Mouse (Mus musculus) ES-E14 (cell line): Measurements from ENCODE around the gene Elane. TPM values are rescaled to one million over a fixed set of nuclear protein-coding genes. Genes with fewer than 3 reads are reported as not detected.

Experiments used
- DNase-seq: peaks from one replicate; pipeline ENCODE4 v3.0.0-alpha.2; 2013; ENCODE audit warnings: low read depth, low spot score
- H3K27ac ChIP-seq: 2 replicates; pipeline ENCODE4 v1.5.1; 2012; ENCODE audit warnings: low read depth, mild to moderate bottlenecking, low read length, moderate library complexity, mixed read lengths; ENCODE audit not compliant: poor library complexity, insufficient read depth, severe bottlenecking
- H3K36me3 ChIP-seq: 2 replicates; pipeline ENCODE4 v1.6.1; 2012; ENCODE audit warnings: mild to moderate bottlenecking, low read length, moderate library complexity, mixed read lengths; ENCODE audit not compliant: control insufficient read depth, poor library complexity, insufficient read depth, severe bottlenecking
- H3K4me1 ChIP-seq, 2 experiments: fragments of 150-350 bp in 1 of 2; sonication (generic) in 1 of 2; 2 replicates each; pipeline ENCODE4 v1.6.1; 2012; ENCODE audit warnings: low read length in 2 of 2, mild to moderate bottlenecking in 1 of 2, mixed read lengths in 1 of 2; ENCODE audit not compliant: control insufficient read depth in 2 of 2, insufficient read depth in 2 of 2, poor library complexity in 1 of 2
- H3K4me3 ChIP-seq, 2 experiments: fragments of 150-350 bp in 1 of 2; sonication (generic) in 1 of 2; 2 replicates each; pipeline ENCODE4 v1.5.1; 2012; ENCODE audit warnings: low read length in 2 of 2, low read depth in 1 of 2, mild to moderate bottlenecking in 1 of 2, mixed read lengths in 1 of 2; ENCODE audit not compliant: insufficient read depth in 1 of 2, poor library complexity in 1 of 2, severe bottlenecking in 1 of 2
- H3K9ac ChIP-seq: 2 replicates; pipeline ENCODE4 v1.6.1; 2012; ENCODE audit warnings: low read depth, mild to moderate bottlenecking, low read length, mixed read lengths; ENCODE audit not compliant: poor library complexity, insufficient read depth, severe bottlenecking
- H3K9me3 ChIP-seq: fragments of 150-350 bp; sonication (generic); 2 replicates; pipeline ENCODE4 v1.6.1; 2012; ENCODE audit warnings: low read depth, mild to moderate bottlenecking, low read length; ENCODE audit not compliant: control insufficient read depth, insufficient read depth
- CHD2 ChIP-seq: IDR thresholded peaks from 2 replicates; pipeline ENCODE4 v1.6.1; 2014; ENCODE audit warnings: mild to moderate bottlenecking, low read depth, low read length, inconsistent platforms
- HCFC1 ChIP-seq: IDR thresholded peaks from 2 replicates; pipeline ENCODE4 v1.6.1; 2012; ENCODE audit warnings: low read length, inconsistent platforms, borderline replicate concordance; ENCODE audit not compliant: insufficient read depth
- MAFK ChIP-seq: IDR thresholded peaks from 2 replicates; pipeline ENCODE4 v1.6.1; 2014; ENCODE audit warnings: mild to moderate bottlenecking, low read depth, low read length, inconsistent platforms; ENCODE audit not compliant: insufficient read depth
- ZC3H11A ChIP-seq: IDR thresholded peaks from 2 replicates; pipeline ENCODE4 v1.6.1; 2012; ENCODE audit warnings: low read depth, mild to moderate bottlenecking, inconsistent platforms, low read length, borderline replicate concordance
- ZNF384 ChIP-seq: IDR thresholded peaks from 2 replicates; pipeline ENCODE4 v1.6.1; 2012; ENCODE audit warnings: low read depth, low read length, inconsistent platforms
- in situ Hi-C, 2 experiments: fragments of 600-800 bp; cut with MboI; formaldehyde crosslinking; loops; one replicate each; pipeline ENCODE4 v1.15.1; 2025; ENCODE audit warnings: low sequenced_read_pairs in 2 of 2, inconsistent platforms in 1 of 2; ENCODE audit not compliant: unreplicated experiment in 2 of 2
- total RNA-seq: library from RNA; depleted of rRNA; stranded (reverse); fragments of 300-350 nt; gene quantifications from 2 replicates; pipeline ENCODE4 v1.2.3, GENCODE M21; 2012

The Elane gene
- total RNA-seq, 1 experiment: not detected

GRCm38 (mm10) chr10:79928907-79929701, 43.1 kb downstream of the Elane start:
- in situ Hi-C loops: no loop called here
- Histone ChIP-seq H3K36me3 (no peaks in the 10 kb centered on the region), H3K4me3 (no peak overlapping the region), H3K4me1 (peaks cover 0 to 6% of the 10 kb centered on the region in 2 experiments; a peak in 1 of 4 replicates), H3K27ac (no peak overlapping the region), H3K9me3 (no peaks in the 10 kb centered on the region), H3K9ac (no peak overlapping the region)
- TF ChIP-seq MAFK: no peak
- TF ChIP-seq CHD2: no peak
- no peak for TF ChIP-seq ZNF384
- no peak for TF ChIP-seq ZC3H11A
- no peak for TF ChIP-seq HCFC1
- DNase-seq: no peak

GRCm38 (mm10) chr10:79929967-79930825, 44.1 kb downstream of the Elane start:
- H3K9me3 ChIP-seq: no peaks in the 10 kb centered on the region
- H3K4me3 ChIP-seq: no peak overlapping the region
- H3K27ac ChIP-seq: no peak overlapping the region
- in situ Hi-C loops: no loop called here
- no peak for DNase-seq
- no peak overlapping the region for H3K9ac ChIP-seq
- TF ChIP-seq MAFK (no peak), ZC3H11A (no peak), HCFC1 (no peak), CHD2 (no peak), ZNF384 (no peak)
- peaks cover 0 to 6% of the 10 kb centered on the region in 2 experiments; a peak in 1 of 4 replicates for H3K4me1 ChIP-seq
- H3K36me3 ChIP-seq: no peaks in the 10 kb centered on the region

GRCm38 (mm10) chr10:79930826-79931186, 44.8 kb downstream of the Elane start:
- no peaks in the 10 kb centered on the region for H3K9me3 ChIP-seq
- H3K4me3 ChIP-seq: no peak overlapping the region
- H3K4me1 ChIP-seq: peaks cover 0 to 8% of the 10 kb centered on the region in 2 experiments; a peak in 1 of 4 replicates
- in situ Hi-C loops: no loop called here
- no peak overlapping the region for H3K9ac ChIP-seq
- DNase-seq: no peak
- no peaks in the 10 kb centered on the region for H3K36me3 ChIP-seq
- no peak for TF ChIP-seq HCFC1
- TF ChIP-seq ZNF384: no peak
- no peak for TF ChIP-seq MAFK
- TF ChIP-seq CHD2: no peak
- no peak for TF ChIP-seq ZC3H11A
- no peak overlapping the region for H3K27ac ChIP-seq

DNA sequence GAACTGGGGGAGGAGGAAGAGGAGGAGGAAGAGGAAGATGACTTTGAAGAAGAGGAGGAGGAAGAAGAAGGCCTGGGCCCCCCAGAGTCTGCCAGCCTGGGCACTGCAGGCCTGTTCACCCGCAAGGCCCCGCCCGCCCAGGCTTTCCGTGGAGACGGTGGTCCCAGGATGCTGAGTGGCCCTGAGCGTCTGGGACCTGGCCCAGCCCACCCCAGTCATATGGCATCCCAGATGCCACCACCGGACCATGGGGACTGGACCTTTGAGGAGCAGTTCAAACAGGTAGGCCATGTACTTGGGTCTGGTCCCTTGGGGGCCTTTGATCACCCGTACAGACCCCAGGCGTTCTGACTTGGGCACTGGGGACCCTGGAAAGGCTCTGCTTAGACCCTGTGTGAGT, 45.8 kb downstream of the Elane start:
- in situ Hi-C loops: no loop called here
- Histone ChIP-seq H3K36me3 (no peaks in the 10 kb centered on the region), H3K9ac (no peak overlapping the region), H3K9me3 (no peaks in the 10 kb centered on the region), H3K27ac (no peak overlapping the region), H3K4me1 (peaks cover 0 to 6% of the 10 kb centered on the region in 2 experiments; a peak in 1 of 4 replicates), H3K4me3 (no peak overlapping the region)
- no peak for TF ChIP-seq CHD2
- no peak for TF ChIP-seq ZC3H11A
- TF ChIP-seq ZNF384: no peak
- no peak for TF ChIP-seq HCFC1
- TF ChIP-seq MAFK: no peak
- DNase-seq: no peak
